Mouse (Mus musculus) right cerebral cortex, postnatal 25 days (tissue): ENCODE data around the gene Cep97.
A peak's percentile ranks its signal among the peaks of the same experiment; 100 is the strongest.
"Not testable (repeated sequence)": the region's sequence is repeated elsewhere in the genome, so short reads cannot be mapped to it uniquely, and the experiment has no call there.

Experiments used
- DNase-seq: peaks from one replicate; pipeline ENCODE4 v3.0.0; 2022

Gene Cep97

DNA sequence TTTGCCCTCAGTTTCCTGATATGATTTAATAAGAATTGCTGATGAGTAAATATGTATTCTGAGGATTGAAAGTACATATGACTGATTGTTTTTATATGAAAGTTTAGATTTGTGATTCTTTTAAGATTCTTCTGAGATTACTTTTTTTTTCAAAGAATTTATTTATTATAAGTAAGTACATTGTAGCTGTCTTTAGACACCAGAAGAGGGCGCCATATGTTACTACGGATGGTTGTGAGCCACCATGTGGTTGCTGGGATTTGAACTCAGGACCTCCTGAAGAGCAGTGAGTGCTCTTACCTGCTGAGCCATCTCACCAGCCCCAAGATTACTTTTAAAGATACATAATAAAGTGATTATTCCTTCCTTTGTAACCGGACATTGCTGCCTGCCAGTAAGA lies 45.2 kb downstream of the Cep97 start:
- no peak for DNase-seq

DNA sequence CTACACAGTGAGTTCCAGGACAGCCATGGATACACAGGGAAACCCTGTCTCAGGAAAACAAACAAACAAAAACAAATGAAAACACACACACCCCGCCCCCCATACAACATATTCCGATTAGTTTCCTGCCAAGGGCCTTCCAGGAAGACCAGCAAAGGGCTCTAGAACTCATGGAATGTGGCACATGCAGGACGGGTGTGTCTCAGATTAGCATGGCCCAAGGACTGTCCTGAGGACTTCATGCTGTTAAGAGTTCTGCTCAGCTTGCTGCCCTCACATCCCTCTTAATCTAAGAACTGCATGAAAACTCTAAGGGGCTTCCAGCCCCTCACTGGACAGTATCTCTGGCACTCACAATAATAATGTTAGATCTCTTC lies 46.1 kb downstream of the Cep97 start:
- no peak for DNase-seq

DNA sequence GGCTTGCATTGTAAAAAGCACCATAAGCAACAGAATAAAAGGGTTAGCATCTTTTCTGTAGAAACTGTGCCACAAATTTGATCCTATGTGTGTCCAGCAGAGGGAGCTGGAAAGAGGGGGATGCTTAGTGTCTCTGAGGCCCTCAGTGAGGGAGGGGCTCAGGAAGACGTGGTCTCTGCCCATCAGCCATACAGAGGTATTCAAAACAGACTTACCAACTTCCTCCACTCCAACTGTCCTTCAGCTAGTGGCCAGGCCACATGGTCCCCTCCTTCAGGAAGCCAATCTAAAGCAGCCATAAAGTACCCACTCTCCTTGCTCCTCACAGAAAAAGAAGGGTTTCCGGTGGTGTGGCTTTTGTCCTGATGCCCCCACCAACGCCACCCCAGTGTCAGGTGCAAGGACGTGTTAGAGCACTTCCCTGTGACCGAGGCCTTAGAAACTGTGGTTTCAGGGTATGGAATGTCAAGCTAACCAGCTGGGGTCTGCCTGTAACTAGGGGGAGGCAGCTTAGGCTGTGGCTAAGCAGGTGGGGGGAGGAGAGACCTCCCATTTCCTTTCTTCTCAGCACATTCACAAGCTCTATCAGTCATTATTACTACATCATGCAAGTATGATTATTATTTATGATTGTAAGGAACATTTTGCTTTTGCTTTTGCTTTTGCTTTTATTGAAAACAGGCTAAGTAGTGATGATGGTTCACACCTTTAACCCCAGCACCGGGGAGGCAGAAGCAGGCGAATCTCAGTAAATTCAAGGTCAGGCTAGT lies 46.7 kb downstream of the Cep97 start:
- no peak for DNase-seq

DNA sequence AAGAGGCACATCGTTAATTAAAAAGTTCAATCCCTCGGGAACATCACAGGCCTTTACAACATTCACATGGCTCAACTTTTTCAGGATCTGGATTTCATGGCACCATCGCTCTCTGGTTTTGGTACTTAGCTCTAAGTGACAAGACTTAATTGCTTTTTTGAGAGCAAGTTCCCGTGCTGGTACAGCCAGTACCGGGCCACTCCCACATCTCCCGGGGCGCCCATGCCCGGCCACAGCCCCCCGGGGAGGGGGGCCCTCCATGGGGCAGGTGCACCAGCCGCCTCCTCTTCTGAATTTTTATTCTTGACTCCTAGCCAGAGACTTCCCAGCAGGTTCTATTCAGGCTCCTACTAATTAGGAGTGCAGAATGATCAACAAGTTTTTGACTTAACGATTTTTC lies 50.4 kb downstream of the Cep97 start:
- DNase-seq, result no peak

DNA sequence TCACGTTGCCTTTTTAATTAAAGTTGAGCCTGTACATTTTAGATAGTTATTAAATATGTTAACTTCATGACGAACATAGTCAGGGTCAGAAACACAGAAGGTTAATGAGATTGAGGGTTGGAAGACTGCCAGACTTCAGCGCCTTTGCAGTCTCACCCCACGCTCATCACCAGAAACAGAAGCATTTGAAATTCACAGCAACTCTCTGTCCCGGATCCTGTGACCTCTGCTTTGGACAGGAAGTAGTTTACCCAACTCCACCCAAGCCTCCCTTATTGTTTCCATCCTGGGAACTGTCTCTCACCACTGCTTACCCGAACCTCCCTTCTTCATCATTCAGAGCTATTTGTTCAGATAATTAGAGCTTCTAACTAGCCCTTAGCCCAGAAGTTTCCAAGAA lies 58.6 kb downstream of the Cep97 start:
- DNase-seq, result no peak

DNA sequence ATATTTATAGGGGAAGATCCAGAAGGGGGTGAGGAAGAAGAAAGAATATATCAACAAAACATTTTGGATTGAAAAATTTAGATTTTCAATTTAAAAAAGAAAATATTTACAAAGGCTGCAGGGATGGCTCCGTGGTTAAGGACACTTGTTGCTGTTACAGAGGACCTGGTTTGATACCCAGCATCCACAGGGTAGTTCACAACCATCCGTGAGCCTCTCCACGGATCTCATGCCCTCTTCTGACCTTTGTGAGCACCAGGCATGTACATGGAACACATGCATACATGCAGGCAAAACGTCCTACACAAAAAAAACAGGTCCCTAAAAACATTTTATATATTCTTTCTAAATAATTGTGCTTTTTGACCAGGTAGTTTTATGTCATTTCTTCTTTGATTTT lies 70.8 kb downstream of the Cep97 start:
- no peak for DNase-seq

DNA sequence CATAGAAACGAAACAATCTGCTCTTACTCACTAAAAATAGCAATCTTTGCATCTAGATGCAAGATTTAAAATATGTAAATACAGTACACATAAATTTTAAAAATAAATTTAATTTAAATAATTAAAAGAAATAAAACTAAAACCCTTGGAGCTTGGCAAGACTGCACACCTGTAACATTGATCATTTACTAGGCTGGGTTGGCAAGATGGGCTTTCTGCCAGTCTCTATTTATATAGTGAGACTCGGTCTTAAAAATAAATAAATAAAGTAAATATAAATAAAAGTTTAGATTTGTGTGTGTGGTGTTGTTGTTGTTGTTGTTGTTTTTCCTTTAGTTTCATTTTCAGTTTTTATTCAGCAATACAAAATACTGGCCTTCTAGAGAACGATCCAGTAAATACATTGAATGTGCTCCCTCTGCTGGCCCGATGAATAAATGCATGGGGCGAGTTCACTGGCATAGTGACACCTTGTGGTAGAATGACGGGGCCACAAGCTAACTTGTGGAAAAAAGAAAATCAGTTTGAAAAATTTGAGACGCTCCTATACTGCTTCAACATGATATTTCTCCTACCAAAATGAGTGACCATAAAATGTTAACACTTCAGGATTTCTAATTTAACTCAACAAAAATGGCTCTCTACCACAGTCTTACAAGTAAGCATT lies 71.4 kb downstream of the Cep97 start:
- DNase-seq, result peak; percentile 48

DNA sequence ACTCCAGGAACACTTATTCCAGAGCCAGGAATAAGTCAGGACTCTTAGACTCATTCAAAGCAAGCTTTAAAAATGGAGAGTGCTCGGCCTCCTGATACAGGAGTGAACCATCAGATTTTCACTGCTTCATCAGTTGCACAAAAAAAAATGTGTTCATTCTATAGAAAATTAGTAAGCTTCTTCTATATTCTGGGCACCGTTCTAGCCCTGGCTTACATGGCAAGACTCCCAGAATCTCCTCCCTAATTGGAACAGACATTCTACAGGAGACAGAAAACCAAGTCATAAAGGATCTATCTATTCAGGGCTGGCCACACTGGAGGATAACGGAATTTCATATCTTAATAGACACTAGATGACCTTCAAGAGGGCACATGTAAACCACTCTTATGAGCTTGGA lies 73.6 kb downstream of the Cep97 start:
- DNase-seq, result no peak

DNA sequence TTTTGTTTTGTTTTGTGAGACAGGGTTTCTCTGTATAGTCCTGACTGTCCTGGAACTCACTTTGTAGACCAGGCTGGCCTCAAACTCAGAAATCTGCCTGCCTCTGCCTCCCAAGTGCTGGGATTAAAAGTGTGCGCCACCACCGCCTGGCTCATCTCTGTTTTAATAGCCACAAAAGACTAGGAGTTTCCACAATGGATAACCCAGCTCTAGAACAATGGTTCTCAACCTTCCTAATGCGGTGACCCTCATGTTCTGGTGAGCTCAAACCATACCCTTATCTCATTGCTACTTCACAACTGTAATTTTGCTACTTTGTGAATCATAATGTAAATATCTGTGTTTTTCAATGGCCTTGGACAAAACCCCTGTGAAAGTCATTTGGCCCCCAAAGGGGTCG lies 75.2 kb downstream of the Cep97 start:
- DNase-seq, result not testable (repeated sequence)

DNA sequence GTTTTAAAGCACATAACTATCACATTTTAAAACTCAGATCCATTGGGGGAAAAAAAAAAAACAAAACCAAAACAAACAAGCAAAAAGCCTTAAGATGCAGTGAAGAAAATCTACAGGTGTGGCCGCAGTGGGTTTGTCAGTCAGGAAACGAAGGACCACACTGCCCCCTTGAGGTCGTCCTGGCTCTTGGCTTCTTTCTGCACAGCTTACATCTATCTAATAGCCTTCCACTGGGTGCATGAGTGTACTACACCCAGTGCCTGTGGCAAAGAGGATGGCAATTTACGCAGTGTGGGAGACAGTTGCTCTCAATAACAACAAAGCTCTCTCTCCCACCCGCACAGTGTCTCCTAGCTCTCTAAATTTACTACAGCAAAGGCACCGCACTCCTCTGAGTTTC lies 76.2 kb downstream of the Cep97 start:
- DNase-seq, result peak; percentile 43

DNA sequence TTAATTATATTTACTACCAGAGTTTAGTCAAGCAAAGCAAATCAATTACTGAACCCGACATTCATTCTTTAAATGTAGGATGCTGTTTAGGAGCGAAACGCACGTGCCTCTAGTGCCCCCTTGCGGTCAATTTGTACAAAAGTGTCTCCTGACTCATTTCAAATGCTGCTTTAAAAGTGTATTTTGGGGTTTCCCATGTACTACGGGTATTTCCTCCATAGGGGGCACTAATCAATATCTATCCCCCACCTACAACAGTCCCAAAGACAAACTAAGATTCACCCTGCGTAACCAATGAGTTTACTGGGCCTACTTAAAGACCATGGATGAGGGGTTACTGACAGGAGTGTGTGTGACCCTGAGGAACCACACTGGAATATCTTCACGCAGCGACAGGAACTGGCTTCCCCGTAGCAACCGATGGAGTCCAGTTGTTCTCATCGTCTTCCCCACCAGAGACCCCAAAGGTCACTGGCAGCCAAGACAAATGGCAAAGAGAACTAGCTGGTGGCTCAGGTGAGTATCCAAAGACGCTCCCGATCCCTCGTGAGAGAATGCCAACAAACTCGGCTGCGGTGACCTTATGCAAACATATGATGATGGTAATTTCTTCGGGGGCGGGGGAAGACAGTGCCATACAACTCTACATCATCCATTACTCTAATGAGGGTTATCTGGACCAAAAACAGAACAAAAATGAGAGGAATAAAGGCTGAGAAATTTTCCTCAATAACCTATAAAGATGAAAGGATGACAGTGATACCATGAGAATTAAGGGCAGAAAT lies 81.5 kb downstream of the Cep97 start:
- DNase-seq, result peak; percentile 40

DNA sequence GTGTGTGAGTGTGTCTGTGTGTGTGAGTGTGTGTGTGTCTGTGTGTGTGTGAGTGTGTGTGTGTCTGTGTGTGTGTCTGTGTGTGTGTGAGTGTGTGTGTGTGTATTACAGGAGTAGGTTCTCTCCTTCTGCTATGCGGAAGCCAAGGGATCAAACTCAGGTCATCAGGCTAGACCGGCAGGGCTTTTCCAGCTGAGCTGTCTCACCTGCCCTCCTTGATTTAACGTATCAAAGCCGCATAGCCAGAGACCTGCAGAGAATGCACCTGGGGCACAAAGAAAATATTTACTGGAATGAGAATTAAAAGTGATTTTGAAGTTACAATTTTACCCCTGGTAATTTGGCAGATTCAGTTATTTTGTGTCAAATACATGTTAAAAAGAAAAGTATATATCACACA lies 82.1 kb downstream of the Cep97 start:
- DNase-seq, result no peak

DNA sequence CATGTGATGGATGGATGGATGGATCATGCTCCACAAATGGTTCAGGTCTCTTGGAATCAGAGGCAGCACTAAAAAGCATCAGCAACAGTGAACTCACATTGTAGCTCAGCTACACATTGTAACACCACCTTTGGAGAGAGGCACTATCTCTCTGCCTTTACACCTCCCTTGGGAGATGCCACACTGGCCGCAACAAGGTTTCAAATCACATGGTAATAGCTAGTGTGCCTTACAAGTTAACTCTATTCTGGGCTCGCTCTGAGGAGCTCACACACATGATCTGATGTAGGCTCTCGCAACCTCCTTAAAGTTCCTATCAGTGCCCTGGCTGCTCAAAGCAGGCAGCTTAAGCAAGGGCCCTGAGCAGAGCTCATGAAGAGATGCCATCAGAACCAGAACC lies 84.2 kb downstream of the Cep97 start:
- no peak for DNase-seq
